Mouse (Mus musculus) testis, postnatal 10 days (tissue): Measurements from ENCODE around the gene Olfr92.
"Not testable (repeated sequence)": the region's sequence is repeated elsewhere in the genome, so short reads cannot be mapped to it uniquely, and the experiment has no call there.

ENCODE experiments used
- DNase-seq: peaks from one replicate; pipeline ENCODE4 v3.0.0; 2021; ENCODE audit warnings: low spot score

Olfr92 gene

GRCm38 (mm10) chr17:37119988-37120387 is at the start of gene Olfr92:
Gene Olfr92 (minus strand): TSS chr17:37120088.
- no peak for DNase-seq

- no peak for DNase-seq
Observed at GRCm38 (mm10) chr17:37161394-37161793, 41.5 kb upstream of the Olfr92 start, which contains the start of gene Olfr93. Gene Olfr93 (minus strand): TSS chr17:37161494.

DNA sequence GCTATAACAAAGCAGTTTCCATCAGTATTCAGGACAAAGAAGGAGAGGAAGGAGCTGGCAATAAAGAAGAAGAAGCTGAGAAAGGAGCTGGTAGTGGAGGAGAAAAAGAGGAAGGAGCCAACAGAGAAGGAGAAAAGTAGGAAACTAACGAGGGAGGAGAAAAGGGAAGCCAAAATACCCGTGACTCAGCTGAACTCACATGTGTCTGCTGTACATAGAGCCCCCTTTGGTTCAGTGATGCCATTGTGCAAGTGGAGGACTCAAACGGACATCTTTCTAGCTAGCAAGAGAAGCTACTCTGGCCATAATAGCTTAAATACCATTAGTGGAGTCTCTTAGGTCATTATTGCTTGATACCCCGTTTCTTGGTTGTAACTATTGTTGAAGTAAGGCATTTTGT is 11.5 kb upstream of the Olfr92 start:
- DNase-seq, result not testable (repeated sequence)

DNA sequence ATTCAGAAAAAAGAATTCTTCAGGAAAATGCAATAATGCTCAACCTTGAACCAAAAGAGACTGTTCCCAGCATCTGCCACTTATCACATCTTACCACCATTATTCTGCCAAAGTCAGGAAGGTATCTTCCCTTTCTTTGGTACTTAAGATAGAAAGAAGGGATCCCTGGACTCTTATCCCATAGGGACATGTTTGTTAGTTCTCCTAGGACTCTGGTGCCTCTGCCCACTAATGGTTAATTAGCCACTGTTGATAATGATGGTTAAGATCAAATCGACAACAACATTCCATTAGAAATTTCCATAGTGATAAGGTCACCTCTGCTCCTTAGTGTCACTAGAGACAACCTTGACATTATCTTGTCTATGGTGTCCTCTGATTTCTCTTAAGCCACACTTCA is 21.7 kb downstream of the Olfr92 start, which contains the start of gene Olfr91:
Olfr91 (minus strand) TSS at position 101 of the 400 bp plus-strand sequence.
- DNase-seq, result no peak

DNA sequence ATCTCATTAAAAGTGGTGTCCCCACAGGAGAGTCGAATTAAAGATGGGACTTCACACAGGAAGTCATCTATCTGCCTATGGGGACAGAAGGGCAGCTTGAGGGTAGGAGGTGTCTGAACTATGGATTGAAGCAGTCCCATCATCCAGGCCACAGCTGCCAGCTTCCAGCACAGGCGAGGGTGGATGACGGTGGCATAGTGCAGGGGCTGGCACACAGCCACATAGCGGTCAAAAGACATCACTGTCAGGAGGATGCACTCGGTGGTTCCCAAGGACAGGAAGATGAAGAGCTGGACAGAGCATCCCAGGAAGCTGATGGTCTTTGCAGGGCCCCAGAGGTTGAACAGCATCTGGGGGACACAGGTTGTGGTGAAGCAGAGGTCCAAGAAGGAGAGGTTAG is 26.6 kb downstream of the Olfr92 start:
- DNase-seq, result no peak

DNA sequence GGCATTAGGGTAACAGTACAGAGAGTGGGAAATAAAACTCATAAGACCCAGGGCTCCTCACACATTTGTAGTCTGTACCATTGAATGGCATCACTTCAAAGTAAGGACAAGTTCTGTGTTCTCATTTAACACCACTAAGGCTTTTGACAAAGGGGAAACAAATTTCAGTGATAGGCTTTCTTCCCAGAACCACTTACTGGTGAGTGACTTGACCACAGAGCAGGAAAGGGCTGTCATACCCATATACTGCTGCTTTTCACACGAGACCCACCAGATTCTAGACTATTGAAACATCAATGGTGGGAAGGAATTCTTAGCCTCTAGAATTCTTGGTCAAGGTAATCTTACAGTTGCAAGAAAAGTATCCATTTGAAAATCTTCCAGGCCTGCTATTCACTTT is 27.7 kb downstream of the Olfr92 start:
- DNase-seq, result no peak

GRCm38 (mm10) chr17:37088399-37088798 is 31.5 kb downstream of the Olfr92 start, which contains the start of gene Olfr90:
Gene Olfr90 (minus strand): TSS chr17:37088499.
- DNase-seq, result no peak

DNA sequence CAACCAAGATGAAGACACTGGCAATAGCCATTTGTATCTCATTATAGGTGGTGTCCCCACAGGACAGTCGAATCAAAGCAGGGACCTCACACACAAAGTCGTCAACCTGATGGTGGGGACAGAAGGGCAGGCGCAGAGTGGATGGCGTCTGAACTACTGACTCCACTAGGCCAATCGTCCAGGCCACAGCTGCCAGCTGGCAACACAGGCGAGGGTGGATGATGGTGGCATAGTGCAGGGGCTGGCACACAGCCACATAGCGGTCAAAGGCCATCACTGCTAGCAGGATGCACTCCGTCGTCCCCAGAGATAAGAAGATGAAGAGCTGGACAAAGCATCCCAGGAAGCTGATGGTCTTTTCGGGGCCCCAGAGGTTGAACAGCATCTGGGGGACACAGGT is 34.3 kb downstream of the Olfr92 start:
- no peak for DNase-seq

DNA sequence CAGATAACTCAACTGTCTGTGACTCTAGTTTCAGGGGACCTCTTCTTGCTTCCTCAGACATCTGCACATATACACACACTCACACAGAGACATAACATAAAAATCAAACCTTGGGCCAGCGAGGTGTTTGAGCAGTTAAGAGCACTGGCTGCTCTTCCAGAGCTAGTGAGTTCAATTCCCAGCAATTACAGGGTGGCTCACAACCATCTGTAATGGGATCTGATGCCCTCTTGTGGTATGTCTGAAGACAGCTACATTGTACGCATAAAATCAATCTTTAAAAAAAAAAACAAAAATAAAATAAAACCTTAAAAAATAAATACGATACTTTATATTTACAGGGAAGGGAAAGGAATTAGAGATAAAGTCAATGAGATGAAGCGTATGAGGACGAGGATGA is 35.3 kb downstream of the Olfr92 start:
- no peak for DNase-seq

- peak; percentile 73 for DNase-seq
Observed at GRCm38 (mm10) chr17:37083327-37083726, 36.6 kb downstream of the Olfr92 start.

DNA sequence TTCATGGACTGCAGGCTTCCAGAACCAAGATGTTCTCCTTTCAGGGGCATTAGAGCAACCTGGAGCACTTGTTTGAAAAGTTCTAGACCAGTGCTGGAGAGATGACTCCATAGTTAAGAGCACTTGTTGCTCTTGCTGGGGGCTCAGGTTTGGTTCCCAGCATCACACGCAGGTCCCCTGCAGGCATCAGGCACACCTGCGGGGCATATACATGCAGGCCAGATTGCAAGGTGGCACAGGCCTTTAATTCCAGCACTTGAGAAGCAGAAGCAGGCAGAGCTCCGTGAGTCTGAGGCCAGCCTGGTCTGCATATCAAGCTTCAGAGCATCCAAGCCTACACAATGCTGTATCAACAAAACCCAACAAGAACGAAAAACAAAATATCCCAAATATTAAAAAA is 38.2 kb downstream of the Olfr92 start:
- DNase-seq, result no peak

- peak; percentile 62 for DNase-seq
Observed at GRCm38 (mm10) chr17:37080119-37080518, 39.8 kb downstream of the Olfr92 start.

GRCm38 (mm10) chr17:37078990-37079389 is 40.9 kb downstream of the Olfr92 start:
- no peak for DNase-seq

DNA sequence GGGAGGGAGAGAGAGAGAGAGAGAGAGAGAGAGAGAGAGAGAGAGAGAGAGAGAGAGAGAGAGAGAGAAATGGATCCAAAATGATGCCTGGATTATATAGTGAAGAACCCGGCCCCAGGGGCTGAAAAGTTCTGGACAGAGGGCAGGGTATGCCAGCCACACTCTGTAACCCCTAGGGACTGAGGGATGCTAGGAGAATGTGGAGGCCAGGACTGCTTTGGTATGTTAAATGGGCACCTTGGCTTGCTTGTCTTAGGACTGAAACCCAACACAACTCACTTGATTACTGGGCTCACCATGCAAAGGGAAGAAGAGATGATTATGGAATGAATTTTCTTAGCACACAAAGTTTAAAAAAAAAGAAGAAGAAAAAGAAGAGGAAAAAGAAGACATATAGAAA is 41.7 kb downstream of the Olfr92 start:
- DNase-seq, result no peak

DNA sequence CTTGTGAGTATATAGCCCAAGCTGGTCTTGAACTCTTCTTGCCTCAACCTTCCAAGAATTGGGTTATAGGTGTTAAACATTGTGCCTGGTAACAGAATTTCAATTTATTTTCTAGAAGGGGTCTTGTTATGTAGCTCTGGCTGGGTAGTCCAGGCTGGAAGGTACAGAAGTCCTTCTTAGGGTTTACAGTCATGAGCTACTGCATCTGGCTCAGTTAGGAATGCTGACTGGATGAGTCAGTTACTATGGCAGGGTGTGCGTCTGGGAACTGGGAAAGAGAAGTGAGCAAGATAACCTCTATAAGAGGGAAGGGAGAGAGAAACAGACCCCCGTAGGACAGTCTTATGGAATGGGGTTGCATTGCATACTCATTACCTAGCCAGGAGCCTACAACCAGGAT is 44.1 kb downstream of the Olfr92 start:
- no peak for DNase-seq

GRCm38 (mm10) chr17:37075181-37075580 is 44.7 kb downstream of the Olfr92 start:
- DNase-seq, result no peak

DNA sequence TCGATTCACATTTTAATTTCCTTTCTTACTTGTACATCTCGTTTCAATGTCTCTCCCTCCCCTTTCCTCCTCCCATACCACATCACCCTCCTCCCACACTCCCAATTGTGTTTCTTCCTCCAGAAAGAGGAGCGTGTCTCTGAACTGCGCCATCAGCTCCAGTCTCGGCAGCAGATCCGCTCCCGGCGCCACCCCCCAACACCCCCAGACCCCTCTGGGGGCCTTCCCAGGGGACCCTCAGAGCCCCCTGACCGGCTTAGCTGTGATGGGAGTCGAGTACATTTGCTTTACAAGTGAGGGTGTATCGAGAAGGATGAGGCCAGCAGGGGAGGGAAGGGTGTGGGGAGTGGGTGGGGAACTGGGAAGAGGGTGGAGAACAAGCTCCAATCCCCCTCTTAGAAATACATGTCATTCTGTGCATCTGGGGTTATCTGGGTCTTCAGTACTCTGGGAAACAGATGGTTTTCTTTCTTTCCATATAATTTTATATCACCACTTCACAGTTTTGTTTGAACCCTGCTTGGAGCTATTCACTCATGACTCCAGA is 47.1 kb downstream of the Olfr92 start:
- no peak for DNase-seq

DNA sequence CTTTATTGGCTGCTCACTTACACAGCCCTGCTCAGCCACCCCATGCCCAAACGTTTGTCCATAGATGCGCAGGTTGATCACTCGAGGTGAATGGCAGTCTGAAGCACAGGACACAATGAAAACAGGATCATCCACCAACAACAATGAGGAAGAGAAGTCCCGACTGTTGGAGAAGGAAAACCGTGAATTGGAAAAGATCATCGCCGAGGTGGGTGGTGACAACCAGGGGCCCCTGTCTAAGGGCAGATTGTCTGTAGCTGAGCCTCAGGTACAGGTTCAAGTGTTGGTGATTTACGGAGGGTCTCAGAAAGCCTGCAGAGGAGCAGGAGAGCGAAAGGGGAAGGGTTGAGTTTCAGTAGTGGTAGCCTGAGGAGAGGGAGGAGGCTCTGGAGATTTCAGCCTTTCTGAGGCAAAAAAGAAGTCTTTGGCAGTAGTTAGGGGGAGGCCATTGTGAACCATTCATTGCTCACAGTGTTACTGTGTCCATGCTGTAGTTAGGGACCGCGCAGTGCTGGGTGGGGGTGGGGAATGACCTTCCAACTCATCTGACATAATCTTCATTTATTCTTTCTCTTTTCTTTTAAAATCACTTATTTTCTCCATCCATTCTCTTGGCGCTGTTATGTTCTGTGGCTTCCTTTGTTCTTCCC is 47.7 kb downstream of the Olfr92 start:
- DNase-seq, result no peak

DNA sequence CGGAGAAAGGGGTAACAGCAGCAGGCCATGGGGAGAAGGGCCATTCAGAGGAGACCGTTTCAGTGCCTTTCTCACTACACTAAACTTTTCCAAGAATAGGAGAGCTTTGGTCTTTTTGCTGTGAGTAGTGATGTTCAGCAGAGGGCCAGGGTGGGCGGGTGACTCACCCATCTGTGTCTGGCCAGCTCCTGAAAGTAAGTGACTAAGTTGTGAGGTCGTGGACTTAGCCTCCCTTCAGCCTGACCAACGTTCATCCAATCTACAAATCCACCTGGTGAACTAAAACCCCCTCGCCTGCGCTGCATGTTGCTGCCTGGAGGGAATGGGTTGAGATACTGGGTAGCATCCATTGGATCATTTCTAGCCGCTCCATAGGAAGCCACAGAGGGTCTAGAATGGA is 49.8 kb downstream of the Olfr92 start:
- DNase-seq, result no peak

- DNase-seq, result no peak
Observed at GRCm38 (mm10) chr17:37067861-37068260, 52.0 kb downstream of the Olfr92 start.

GRCm38 (mm10) chr17:37065993-37066392 is 53.9 kb downstream of the Olfr92 start:
- DNase-seq, result no peak

GRCm38 (mm10) chr17:37063686-37064495 is 56.0 kb downstream of the Olfr92 start:
- DNase-seq, result no peak

DNA sequence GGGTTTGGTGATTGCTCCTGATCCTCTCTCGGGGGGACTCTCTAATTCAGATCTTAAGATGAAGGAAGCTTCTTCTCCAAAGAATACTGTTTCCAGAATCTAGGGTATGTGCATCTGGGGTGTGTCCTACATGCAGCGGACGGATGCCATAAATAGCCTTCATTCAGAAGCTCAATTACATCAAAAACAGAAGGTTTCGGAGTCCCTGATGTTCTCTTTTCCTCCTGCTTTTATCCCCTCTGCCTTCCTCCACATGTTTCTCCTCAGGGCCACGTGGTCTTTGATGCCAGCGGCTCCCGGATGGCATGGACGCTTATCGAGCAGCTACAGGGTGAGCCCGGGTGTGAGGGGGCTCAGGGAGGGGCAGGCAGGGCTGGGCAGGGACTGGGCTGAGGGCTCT is 56.8 kb downstream of the Olfr92 start:
- no peak for DNase-seq
